Mouse (Mus musculus) MEL (cell line): ENCODE results near the gene Map3k10.

Experiments
- CTCF ChIP-seq, 3 experiments: IDR thresholded peaks in 2 of 3; conservative IDR thresholded peaks in 1 of 3; 2 replicates each; pipeline ENCODE4 v1.5.1; 2011 to 2012; ENCODE audit warnings: low read length in 3 of 3, low read depth in 2 of 3, mild to moderate bottlenecking in 2 of 3, improper control_type of control experiment in 1 of 3, inconsistent platforms in 1 of 3, mixed read lengths in 1 of 3, moderate library complexity in 1 of 3; ENCODE audit not compliant: control insufficient read depth in 1 of 3, insufficient read depth in 1 of 3, poor library complexity in 1 of 3, severe bottlenecking in 1 of 3
- EP300 ChIP-seq, 2 experiments: IDR thresholded peaks; 2 replicates each; pipeline ENCODE4 v1.6.1; 2011; ENCODE audit warnings: improper control_type of control experiment in 2 of 2, low read length in 2 of 2, low read depth in 1 of 2, mild to moderate bottlenecking in 1 of 2
- ETS1 ChIP-seq: IDR thresholded peaks from 2 replicates; pipeline ENCODE4 v1.6.1; 2012; ENCODE audit warnings: low read depth, mild to moderate bottlenecking, inconsistent platforms, low read length, improper control_type of control experiment, moderate library complexity
- MAFK ChIP-seq: IDR thresholded peaks from 2 replicates; pipeline ENCODE4 v1.6.1; 2011; ENCODE audit warnings: low read depth, mild to moderate bottlenecking, low read length, improper control_type of control experiment, borderline replicate concordance
- POLR2A ChIP-seq, 2 experiments: IDR thresholded peaks; 2 replicates each; pipeline ENCODE4 v1.6.1; 2011 to 2012; ENCODE audit warnings: low read length in 2 of 2, mild to moderate bottlenecking in 2 of 2, control low read depth in 1 of 2, improper control_type of control experiment in 1 of 2, low read depth in 1 of 2, moderate library complexity in 1 of 2; ENCODE audit not compliant: control insufficient read depth in 1 of 2, insufficient read depth in 1 of 2, poor library complexity in 1 of 2
- SMC3 ChIP-seq: IDR thresholded peaks from 2 replicates; pipeline ENCODE4 v1.6.1; 2011; ENCODE audit warnings: low read depth, low read length, improper control_type of control experiment
- ZC3H11A ChIP-seq: IDR thresholded peaks from 2 replicates; pipeline ENCODE4 v1.6.1; 2012; ENCODE audit warnings: low read depth, mild to moderate bottlenecking, inconsistent platforms, low read length, improper control_type of control experiment
- ZKSCAN1 ChIP-seq: IDR thresholded peaks from 2 replicates; pipeline ENCODE4 v1.6.1; 2012; ENCODE audit warnings: low read depth, mild to moderate bottlenecking, inconsistent platforms, low read length, improper control_type of control experiment, moderate library complexity

GRCm38 (mm10) chr7:27687043-27687442 lies 12.6 kb upstream of the Map3k10 start:
- no peak for TF ChIP-seq SMC3
- TF ChIP-seq ZKSCAN1: no peak
- no peak for TF ChIP-seq POLR2A (IDR thresholded peaks at IDR 0.05; ENCODE audit: control insufficient read depth in 1 of 2, insufficient read depth in 1 of 2, low read depth in 1 of 2, low read length in 2 of 2, poor library complexity in 1 of 2)
- no peak for TF ChIP-seq CTCF (IDR thresholded peaks at IDR 0.05 in 2 of 3, conservative IDR thresholded peaks at IDR 0.05 in 1 of 3; ENCODE audit: control insufficient read depth in 1 of 3, insufficient read depth in 1 of 3, low read depth in 2 of 3, low read length in 3 of 3, poor library complexity in 1 of 3, severe bottlenecking in 1 of 3)
- no peak for TF ChIP-seq ZC3H11A
- TF ChIP-seq EP300 (IDR thresholded peaks at IDR 0.05; ENCODE audit: low read depth in 1 of 2, low read length in 2 of 2): no peak
- TF ChIP-seq ETS1: no peak
- TF ChIP-seq MAFK: no peak
